Mouse (Mus musculus) liver, embryonic 16.5 days (tissue): ENCODE results near the gene Bsn. TPM values are rescaled to one million over a fixed set of nuclear protein-coding genes. Genes with fewer than 3 reads are reported as not detected.

Source experiments
- ATAC-seq: fragments of 200-750 bp; cut with Nextera tagmentation; 2 replicates; pipeline ENCODE4 v1.8.0; 2017; ENCODE audit warnings: low read depth, mild to moderate bottlenecking, moderate number of reproducible peaks, moderate library complexity
- H3K27ac ChIP-seq: fragments of 300-500 bp; sonication (generic); 2 replicates; pipeline ENCODE4 v1.5.1; 2014; ENCODE audit warnings: mild to moderate bottlenecking, low read length
- H3K27me3 ChIP-seq: fragments of 300-500 bp; sonication (generic); 2 replicates; pipeline ENCODE4 v1.6.1; 2014; ENCODE audit warnings: low read depth, low read length, mixed read lengths; ENCODE audit not compliant: control insufficient read depth, insufficient read depth
- H3K36me3 ChIP-seq: fragments of 300-500 bp; sonication (generic); 2 replicates; pipeline ENCODE4 v1.6.1; 2014; ENCODE audit warnings: mild to moderate bottlenecking; ENCODE audit not compliant: control insufficient read depth, insufficient read depth
- H3K4me1 ChIP-seq: fragments of 300-500 bp; sonication (generic); 2 replicates; pipeline ENCODE4 v1.6.1; 2014; ENCODE audit warnings: low read depth, low read length, mixed read lengths; ENCODE audit not compliant: control insufficient read depth
- H3K4me2 ChIP-seq: fragments of 300-500 bp; sonication (generic); 2 replicates; pipeline ENCODE4 v1.6.1; 2014; ENCODE audit warnings: low read depth, low read length, mixed read lengths
- H3K4me3 ChIP-seq: fragments of 300-500 bp; sonication (generic); 2 replicates; pipeline ENCODE4 v1.5.1; 2014; ENCODE audit warnings: low read depth, mild to moderate bottlenecking, low read length
- H3K9ac ChIP-seq: fragments of 300-500 bp; sonication (generic); 2 replicates; pipeline ENCODE4 v1.6.1; 2014; ENCODE audit warnings: low read depth, low read length
- H3K9me3 ChIP-seq: fragments of 300-500 bp; sonication (generic); replicated peaks from 2 replicates; pipeline ENCODE4 v1.6.1; 2016; ENCODE audit warnings: low read length; ENCODE audit not compliant: control insufficient read depth
- WGBS: fragments of 180-500 bp; shearing (Covaris S2); extraction: QIAGEN DNeasy Blood & Tissue Kit; methylation state at CpG from one replicate; pipeline ENCODE4 v1.1.7; 2014; ENCODE audit not compliant: insufficient replicate concordance; 5-methylcytosine and 5-hydroxymethylcytosine counted together
- polyA plus RNA-seq: library from polyadenylated mRNA; unstranded; fragments of >200 nt; fragmentation: Nextera tagmentation; extraction: Ambion mirVana; gene quantifications from 2 replicates; pipeline ENCODE4 v1.2.1, GENCODE M21; 2015

Bsn gene
- polyA plus RNA-seq, 1 experiment from 2014 or later = 1.2 TPM

DNA sequence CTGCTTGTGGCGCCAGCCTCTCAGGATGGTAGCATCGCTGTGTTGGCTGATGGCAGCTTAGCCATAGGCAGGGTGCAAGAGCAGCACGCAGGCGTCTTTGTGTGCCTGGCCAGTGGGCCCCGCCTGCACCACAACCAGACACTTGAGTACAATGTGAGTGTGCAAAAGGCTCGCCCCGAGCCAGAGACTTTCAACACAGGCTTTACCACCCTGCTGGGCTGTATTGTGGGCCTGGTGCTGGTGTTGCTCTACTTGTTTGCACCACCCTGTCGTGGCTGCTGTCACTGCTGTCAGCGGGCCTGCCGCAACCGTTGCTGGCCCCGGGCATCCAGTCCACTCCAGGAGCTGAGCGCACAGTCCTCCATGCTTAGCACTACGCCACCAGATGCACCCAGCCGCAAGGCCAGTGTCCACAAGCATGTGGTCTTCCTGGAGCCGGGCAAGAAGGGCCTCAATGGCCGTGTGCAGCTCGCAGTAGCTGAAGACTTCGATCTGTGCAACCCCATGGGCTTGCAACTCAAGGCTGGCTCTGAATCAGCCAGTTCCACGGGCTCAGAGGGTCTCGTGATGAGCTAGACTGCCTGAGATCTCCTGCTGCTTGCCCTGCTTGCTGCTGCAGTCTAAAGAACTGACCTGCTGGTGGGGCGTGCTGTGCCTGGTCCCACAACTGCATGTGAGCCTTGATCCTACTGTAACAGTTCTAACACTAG, 135.7 kb downstream of the Bsn start:
- no peak for ATAC-seq
- Histone ChIP-seq H3K9me3 (no peaks in the 10 kb centered on the region), H3K27ac (no peak overlapping the region), H3K4me2 (no peak overlapping the region), H3K36me3 (peaks cover 75% of the 10 kb centered on the region), H3K4me3 (no peak overlapping the region), H3K4me1 (peaks cover 22% of the 10 kb centered on the region), H3K9ac (no peak overlapping the region), H3K27me3 (no peaks in the 10 kb centered on the region)
- WGBS = 92% methylated on average over 22 of the region's 22 CpGs

- no peak for ATAC-seq
- WGBS = 88% methylated on average over 15 of the region's 15 CpGs
- Histone ChIP-seq H3K9ac (no peak overlapping the region), H3K36me3 (peaks cover 68% of the 10 kb centered on the region), H3K4me2 (no peak overlapping the region), H3K4me1 (peaks cover 23% of the 10 kb centered on the region), H3K27me3 (no peaks in the 10 kb centered on the region), H3K27ac (no peak overlapping the region; the same call in 1 of the 2 replicates), H3K9me3 (no peaks in the 10 kb centered on the region), H3K4me3 (no peak overlapping the region)
Measured at GRCm38 (mm10) chr9:108053665-108054225, 136.4 kb downstream of the Bsn start.

DNA sequence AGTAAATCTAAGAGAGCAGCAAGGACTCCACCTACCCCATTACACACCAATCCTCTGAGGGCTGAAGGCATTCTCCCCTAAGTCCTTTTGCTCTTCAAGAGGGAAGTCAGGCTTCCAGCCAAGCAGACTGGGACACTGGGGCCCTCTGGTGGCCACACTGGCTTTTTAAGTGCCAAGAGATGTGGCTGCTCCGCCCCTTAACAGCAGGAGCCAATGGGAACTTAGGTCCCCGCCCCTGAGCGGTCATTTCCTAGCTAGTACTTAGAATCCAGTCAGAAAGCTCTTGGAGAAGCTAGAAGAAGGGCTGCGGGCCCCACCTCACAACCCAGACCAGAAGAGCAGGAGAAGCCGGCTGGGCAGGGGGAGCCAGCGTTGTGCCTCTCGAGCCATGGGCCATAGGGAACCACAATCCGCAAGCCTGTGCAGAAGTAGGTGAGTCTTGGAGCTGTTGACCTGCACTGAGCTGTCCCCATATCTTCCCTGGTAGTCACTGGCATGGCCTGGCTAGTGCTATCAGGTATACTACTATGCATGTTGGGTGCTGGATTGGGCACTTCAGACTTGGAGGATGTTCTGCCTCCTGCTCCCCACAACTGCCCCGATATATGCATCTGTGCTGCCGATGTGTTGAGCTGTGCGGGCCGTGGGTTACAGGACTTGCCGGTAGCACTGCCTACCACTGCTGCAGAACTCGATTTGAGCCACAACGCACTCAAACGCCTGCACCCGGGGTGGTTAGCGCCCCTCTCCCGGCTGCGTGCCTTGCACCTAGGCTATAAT, 137.1 kb downstream of the Bsn start, which contains the start of gene Amigo3:
Gene Amigo3 (plus strand): TSS at position 275 of the 780 bp plus-strand sequence.
- 50% methylated on average over 20 of the region's 20 CpGs for WGBS
- Histone ChIP-seq H3K9me3 (no peaks in the 10 kb centered on the region), H3K9ac (no peak within 1 kb of the TSS), H3K27me3 (no peaks in the 10 kb centered on the region), H3K4me1 (peaks cover 30% of the 10 kb centered on the region), H3K36me3 (peaks cover 61% of the 10 kb centered on the region), H3K27ac (peak within 1 kb of the TSS; percentile 33; the same call in 1 of the 2 replicates), H3K4me2 (peak within 1 kb of the TSS; percentile 44), H3K4me3 (no peak within 1 kb of the TSS)
- ATAC-seq = peak; percentile 28

DNA sequence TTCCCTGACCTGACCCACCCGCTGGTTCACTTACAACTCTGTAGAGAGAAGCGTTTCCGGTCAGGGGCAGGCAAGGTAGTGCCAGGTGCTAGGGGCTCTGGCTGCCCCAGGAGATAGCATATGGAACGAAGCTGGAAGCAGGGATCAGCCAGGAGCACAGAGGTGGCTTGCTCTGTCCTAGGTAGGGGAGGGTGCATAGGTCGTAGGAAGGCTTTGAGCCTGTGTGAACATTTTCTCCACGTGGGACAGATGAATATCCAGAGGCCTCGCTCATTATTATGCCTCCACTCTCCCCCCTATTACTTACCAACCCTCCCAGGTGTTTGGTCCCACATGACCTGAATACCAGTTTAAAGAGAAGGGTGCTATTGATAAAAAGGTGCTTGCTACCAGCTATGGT, 137.8 kb downstream of the Bsn start:
- Histone ChIP-seq H3K4me1 (peaks cover 36% of the 10 kb centered on the region), H3K36me3 (peaks cover 55% of the 10 kb centered on the region), H3K4me3 (no peak overlapping the region), H3K4me2 (no peak overlapping the region), H3K9me3 (no peaks in the 10 kb centered on the region), H3K27me3 (no peaks in the 10 kb centered on the region), H3K9ac (no peak overlapping the region), H3K27ac (0 out of 2 replicates have a peak overlapping the region, but pooled peaks have one; percentile 31)
- no peak for ATAC-seq
- 69% methylated on average over 7 of the region's 7 CpGs for WGBS

DNA sequence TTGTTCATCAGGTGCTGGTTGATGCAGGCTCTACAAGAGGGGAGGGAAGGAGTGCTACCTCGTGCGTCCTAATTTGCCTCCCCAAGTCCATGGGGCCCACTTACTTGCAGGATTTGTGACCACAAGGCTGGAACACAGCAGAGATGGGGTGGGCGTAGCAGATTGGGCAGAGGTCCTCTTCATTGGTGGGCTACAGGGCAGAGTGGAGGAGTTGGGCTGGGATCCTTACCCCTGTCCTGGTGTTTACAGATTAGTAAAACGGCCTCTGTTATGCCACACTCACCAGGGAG, 138.3 kb downstream of the Bsn start:
- no peak overlapping the region for H3K4me3 ChIP-seq
- no peak for ATAC-seq
- H3K4me1 ChIP-seq = peaks cover 42% of the 10 kb centered on the region
- no peak overlapping the region for H3K4me2 ChIP-seq
- no peaks in the 10 kb centered on the region for H3K27me3 ChIP-seq
- no peak overlapping the region for H3K27ac ChIP-seq
- no peaks in the 10 kb centered on the region for H3K9me3 ChIP-seq
- H3K36me3 ChIP-seq = peaks cover 53% of the 10 kb centered on the region
- no peak overlapping the region for H3K9ac ChIP-seq
- 72% methylated on average over 4 of the region's 4 CpGs for WGBS

- peaks cover 47% of the 10 kb centered on the region for H3K4me1 ChIP-seq
- no peak overlapping the region for H3K4me2 ChIP-seq
- no peak overlapping the region for H3K9ac ChIP-seq
- H3K27me3 ChIP-seq = no peaks in the 10 kb centered on the region
- no peaks in the 10 kb centered on the region for H3K9me3 ChIP-seq
- 90% methylated on average over 15 of the region's 15 CpGs for WGBS
- H3K36me3 ChIP-seq = peaks cover 53% of the 10 kb centered on the region
- H3K27ac ChIP-seq = no peak overlapping the region
- no peak overlapping the region for H3K4me3 ChIP-seq
- no peak for ATAC-seq
Measured at GRCm38 (mm10) chr9:108051184-108051930, 138.8 kb downstream of the Bsn start.

DNA sequence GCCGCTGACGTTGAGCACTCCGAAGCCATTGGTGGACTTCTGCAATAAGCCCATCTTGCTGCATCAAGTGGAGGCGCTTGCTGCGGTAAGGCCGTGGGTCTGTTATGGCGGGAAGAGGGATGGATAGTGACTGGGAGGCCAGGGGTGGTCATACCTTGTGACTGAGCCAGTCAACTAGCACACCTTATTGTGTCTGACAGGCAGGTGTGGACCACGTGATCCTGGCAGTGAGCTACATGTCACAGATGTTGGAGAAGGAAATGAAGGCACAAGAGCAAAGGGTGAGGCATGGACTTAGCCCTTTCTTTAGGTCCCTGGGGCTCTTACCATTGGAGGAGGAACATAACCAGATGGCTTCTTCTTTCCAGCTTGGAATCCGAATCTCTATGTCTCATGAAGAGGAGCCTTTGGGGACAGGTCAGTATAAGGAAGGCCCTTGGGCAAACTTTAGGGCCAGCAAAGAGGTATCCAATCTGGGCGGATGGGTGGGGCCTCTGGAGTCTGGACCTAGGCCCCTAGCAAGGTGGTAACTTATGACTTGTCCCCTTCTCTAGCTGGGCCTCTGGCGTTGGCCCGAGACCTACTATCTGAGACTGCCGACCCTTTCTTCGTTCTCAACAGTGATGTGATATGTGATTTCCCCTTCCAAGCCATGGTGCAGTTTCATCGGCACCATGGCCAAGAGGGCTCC, 140.5 kb downstream of the Bsn start:
- ATAC-seq = no peak
- H3K9ac ChIP-seq = peak overlapping the region; percentile 68
- H3K9me3 ChIP-seq = no peaks in the 10 kb centered on the region
- H3K36me3 ChIP-seq = peaks cover 53% of the 10 kb centered on the region
- peaks cover 49% of the 10 kb centered on the region for H3K4me1 ChIP-seq
- H3K27ac ChIP-seq = peak overlapping the region; percentile 57
- 33% methylated on average over 15 of the region's 15 CpGs for WGBS
- H3K4me2 ChIP-seq = peak overlapping the region; percentile 97
- H3K4me3 ChIP-seq = peak overlapping the region; percentile 77
- H3K27me3 ChIP-seq = no peaks in the 10 kb centered on the region

DNA sequence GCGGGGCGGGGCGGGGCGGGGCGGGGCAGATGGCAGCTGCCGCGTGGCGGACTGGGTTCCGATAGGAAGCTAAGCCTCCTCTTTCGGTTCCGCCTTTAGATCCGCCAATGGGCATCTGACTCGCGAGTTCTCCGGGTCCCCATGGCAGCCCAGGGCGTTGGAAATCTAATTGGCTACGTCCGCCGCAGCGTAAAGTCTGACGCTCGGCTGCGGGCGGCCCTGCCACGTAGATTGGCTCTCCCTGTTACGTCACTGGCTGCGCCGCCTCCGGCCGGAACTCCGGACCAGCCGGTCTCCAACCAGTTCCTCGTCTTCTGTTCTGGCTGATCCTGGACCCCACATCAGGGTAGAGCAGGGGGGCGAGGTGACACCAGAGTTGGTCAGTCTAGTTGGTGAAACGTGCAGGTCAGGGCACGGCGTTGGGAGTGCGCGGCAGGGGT, 141.1 kb downstream of the Bsn start, which contains the start of gene Gmppb:
Gene Gmppb (plus strand): TSS at position 227 of the 440 bp plus-strand sequence.
- H3K36me3 ChIP-seq = peaks cover 49% of the 10 kb centered on the region
- no peaks in the 10 kb centered on the region for H3K9me3 ChIP-seq
- H3K4me2 ChIP-seq = peak within 1 kb of the TSS; percentile 97
- ATAC-seq = peak; percentile 94
- H3K4me1 ChIP-seq = peaks cover 49% of the 10 kb centered on the region
- H3K27ac ChIP-seq = peak within 1 kb of the TSS; percentile 89
- under 1% methylated on average over 39 of the region's 39 CpGs for WGBS
- H3K4me3 ChIP-seq = peak within 1 kb of the TSS; percentile 77
- H3K9ac ChIP-seq = peak within 1 kb of the TSS; percentile 68
- no peaks in the 10 kb centered on the region for H3K27me3 ChIP-seq
